Mouse (Mus musculus) v-Abl transformed pro-B cells (cell line): Measurements from ENCODE around the gene Tfap2e.

ENCODE experiments used
- in situ Hi-C, 2 experiments: fragments of 400-800 bp; cut with MboI; formaldehyde crosslinking; loops; one replicate each; pipeline ENCODE4 v1.15.1; 2025; ENCODE audit not compliant: unreplicated experiment in 2 of 2

Tfap2e gene

GRCm38 (mm10) chr4:126734001-126734603, 1.9 kb downstream of the Tfap2e start:
- in situ Hi-C loops: loop anchor here in 1 of 2 experiments (25.0 kb wide), 1 partner anchor 503 kb away; the partner anchor contains the start of gene Smim12

DNA sequence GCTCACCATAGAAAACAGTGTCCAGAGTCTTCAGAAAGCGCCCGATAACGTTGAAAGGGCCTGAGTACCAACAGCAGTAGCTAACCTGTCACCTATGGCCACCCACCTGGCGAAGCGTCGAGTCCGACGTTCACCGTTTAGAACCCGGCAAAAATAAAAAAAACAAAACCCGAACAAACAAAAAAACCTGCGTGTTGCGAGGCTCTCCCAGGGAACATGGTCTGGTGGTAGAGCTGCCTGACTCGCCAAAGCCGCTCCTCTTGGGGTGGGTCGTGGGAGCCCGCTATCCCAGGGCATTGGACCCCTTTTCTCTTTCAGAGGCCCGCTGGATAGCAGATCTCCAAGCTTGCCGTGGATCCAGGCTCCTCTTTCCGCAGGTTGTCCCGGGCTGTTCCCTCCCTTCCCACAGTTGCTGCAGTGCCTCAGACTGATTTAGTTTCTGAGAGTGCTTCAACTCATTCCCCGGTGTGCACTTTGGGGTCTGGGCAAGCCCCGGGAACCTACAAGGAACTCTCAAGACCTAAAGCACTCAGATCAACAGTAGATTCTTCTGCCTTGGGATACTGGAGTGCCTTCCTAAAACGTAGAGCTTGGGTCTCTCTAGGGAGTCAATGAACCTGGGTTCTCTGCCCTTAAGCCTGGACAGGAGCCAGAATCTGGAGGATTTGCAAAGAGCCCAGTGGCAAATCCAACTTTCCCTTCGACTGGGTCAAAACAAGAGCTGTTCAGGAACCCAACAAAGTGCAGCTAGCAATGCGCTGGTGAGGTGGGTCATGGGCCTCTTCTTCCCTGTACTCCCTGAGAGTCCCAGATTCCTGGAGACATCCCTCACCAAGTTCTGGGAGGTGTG, 3.3 kb downstream of the Tfap2e start:
- in situ Hi-C loops: loop anchor here in 1 of 2 experiments (25.0 kb wide), 1 partner anchor 505 kb away; the partner anchor contains the start of gene Smim12

GRCm38 (mm10) chr4:126732111-126732510, 3.9 kb downstream of the Tfap2e start:
- in situ Hi-C loops: loop anchor here in 1 of 2 experiments (25.0 kb wide), 1 partner anchor 505 kb away; the partner anchor contains the start of gene Smim12

DNA sequence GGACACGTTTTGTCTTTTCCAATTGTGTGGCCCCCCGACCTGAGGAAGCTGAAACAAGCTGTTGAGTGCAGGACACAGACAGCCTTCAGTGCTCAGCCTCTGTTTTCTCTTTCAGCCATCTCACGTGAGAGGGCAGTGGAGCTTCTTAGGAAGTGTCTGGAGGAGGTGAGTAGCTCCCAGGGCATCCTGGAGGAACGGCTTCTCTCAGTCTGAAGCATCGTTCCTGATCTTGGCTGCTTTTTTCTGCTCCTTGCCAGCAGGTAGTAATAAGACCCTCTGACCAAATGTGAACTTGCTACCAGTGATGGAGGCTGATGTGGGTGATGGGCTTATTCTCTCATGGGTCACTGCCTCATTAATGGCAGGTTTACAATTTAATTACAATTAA, 28.6 kb downstream of the Tfap2e start:
- in situ Hi-C loops: no loop called here

DNA sequence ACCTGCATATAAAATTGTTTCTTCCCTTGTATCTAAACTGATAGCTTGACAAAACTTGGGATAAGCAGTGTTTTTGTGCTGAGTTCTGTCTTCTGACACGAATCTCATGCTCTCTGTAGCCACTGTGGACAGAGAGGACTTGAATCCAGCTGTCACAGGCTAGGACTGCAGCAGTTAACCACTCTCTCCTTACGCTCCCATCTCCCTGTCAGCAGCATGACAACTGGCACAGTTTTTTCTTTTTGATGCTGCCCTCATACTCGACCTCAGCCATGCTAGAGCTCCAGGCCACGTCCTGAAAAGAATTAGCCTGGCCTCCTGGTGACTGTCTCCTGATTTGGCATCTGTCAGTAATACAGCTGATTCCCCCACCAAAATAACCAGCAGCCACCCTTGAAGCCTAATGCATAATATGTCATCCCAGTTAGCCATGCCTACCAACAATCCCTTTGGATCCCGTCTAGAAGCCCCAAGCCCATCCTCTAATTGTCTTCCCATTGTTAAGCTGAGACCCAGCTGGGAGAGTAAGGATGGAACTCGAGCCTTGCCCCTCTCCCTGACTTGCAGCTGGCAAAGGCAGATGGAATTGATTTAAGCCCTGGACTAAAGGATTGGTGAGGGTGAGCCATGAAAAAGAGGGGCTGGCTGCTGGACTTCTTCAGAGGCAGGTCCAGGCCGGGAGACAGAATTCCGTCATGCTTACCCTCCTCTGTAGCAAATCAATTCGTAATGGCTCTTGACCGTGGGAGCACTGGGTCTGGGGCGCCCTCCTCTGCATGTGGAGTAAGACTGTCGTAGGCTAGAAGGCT, 29.2 kb downstream of the Tfap2e start:
- in situ Hi-C loops: no loop called here

GRCm38 (mm10) chr4:126696908-126697307, 39.1 kb downstream of the Tfap2e start:
- in situ Hi-C loops: no loop called here

- in situ Hi-C loops: no loop called here
Measured at GRCm38 (mm10) chr4:126693021-126693420, 43.0 kb downstream of the Tfap2e start.

DNA sequence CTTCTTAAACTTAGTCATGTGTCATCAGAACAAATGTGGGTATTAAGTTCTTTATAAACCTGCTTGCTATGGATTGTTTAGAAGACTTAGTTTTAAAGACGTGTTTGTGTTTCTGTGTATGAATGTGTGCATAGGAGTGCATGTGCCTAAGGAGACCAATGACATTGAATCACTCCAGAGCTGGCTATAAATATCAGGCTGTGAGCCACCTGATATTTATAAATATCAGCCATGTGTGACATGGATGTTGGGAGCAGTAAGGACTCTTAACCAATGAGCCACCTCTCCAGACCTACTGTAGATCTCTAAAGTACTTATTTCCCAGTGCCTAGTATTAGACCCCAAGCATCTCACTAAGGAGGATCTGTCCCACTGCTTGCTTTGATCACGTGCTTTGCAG, 46.6 kb downstream of the Tfap2e start:
- in situ Hi-C loops: no loop called here

DNA sequence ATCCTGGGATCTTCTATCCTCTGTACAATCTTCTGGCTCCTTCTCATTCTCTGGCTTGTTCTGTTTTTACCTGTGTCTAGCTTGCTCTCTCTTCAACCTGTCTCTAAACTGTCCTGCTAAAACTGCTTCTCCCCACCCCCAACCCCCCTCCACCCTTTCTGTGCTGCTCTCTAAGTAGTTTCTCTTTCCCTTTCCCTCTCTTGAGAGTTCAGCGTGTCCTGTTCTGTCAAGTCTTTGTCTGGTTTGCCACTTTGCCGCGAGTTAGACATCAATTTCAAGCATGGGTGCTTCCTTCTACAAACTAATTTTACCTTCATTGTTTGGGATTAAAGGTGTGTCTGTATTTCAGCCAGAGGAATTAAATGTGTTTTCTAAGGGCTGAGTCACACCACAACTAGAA, 53.0 kb downstream of the Tfap2e start:
- in situ Hi-C loops: no loop called here

DNA sequence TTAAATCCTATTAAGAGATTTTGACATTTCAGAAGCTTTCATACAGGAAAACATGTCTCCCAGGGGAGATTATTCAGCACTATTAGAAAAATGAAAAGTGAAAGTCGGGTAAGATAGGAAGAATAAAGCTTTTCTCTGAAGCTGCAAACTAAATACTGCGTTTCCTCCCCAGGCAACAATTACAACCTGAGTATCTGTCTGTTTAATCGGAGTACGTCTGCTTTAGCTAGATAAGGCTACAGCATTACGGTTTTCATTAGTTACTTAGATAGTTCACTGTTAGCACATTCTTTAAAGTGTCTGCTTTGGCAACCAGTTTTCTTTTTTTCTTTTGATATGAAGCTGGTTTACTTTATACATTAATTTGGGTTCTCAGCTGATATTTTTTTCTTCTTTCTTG, 53.7 kb downstream of the Tfap2e start:
- in situ Hi-C loops: no loop called here

DNA sequence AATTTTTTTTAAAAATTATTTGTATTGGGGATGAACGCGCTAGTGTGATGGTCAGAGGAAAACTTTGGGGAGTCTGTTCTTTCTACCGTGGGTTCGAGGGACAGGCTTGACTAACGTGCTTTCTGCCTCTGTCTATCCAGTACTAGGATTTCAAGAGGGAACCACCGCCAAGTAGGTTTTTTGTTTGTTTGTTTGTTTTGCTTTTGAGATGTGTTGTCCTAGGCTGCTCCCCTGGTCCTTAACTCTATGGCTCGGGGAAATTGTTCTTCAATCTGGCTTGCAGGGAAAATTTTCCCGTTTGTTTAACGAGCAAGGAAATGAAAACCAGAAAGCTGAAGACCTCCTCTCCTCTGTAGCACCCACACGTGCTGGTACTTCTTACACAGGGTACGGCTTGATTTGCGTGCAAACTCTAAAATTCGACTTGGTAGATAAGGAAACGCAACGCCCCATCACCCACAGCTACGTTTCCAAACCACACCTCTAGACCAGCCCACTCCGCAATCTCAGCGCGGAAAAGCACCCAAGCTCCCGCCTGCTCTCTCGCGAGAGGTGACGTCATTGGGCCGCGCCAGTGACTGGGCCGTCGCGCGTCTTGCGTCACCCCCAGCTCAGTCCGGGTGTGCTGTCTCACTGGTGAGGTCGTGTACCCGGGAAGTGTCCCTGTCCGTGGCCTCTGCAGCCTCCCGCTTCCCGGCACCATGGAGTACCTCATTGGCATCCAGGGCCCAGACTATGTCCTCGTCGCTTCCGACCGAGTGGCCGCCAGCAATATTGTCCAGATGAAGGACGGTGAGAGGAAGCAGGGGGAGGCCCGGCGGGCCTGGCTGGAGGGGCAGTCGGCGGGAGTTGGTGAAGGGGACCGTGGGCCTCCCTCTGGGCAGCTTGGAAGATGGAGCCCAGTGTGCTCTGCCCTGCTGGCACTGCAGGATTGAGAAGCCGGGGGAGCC, 58.7 kb downstream of the Tfap2e start, which contains the start of gene Psmb2:
Gene Psmb2 (plus strand): TSS at position 577 of the 950 bp plus-strand sequence.
- in situ Hi-C loops: no loop called here

DNA sequence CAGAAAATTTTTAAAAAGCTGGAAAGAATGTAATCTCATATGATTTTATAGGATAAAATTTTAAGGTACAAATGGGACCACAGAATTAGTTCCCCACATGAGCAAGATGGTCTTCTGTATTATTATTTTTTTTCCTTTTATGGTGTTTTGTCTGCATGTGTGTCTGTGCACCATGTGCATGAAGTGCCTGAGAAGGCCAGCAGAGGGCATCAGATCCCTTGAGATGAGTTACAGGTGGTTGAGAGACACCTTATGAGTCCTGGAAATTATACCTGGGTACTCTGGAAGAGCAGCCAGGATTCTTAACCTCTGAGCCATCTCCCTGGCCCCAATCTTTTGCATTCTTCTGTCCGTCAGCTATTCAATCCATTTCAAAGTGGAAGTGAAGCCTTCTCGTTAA, 69.0 kb downstream of the Tfap2e start:
- in situ Hi-C loops: no loop called here
